10 mouse cellular contexts compared by ENCODE assay signal in genomic region chr5:142973971-142974370, GRCm38 (mm10). TPM values are rescaled to one million over a fixed set of nuclear protein-coding genes. Genes with fewer than 3 reads are reported as not detected.
DNase-seq lines count a peak whose midpoint lies in the region; ATAC-seq lines count a peak whose summit lies in the region.
"Had no signal": no experiment of that assay in that cellular context is flagged by ENCODE, and none has a peak within 500 bp of the region (broad histone marks: within the 10 kb centered on the region; RNA-seq: fewer than 3 reads in every experiment).

No protein-coding gene starts in this region.

- H3K9me3 ChIP-seq in hindbrain, embryonic 10.5 days = peaks cover 15% of the 10 kb centered on the region
- H3K9me3 ChIP-seq in hindbrain, embryonic 16.5 days (ENCODE audit: control insufficient read depth, low read length) = no peaks in the 10 kb centered on the region
- no peaks in the 10 kb centered on the region for H3K9me3 ChIP-seq in embryonic facial prominence, embryonic 14.5 days (ENCODE audit: control insufficient read depth, low read length)
- H3K9me3 ChIP-seq in midbrain, embryonic 11.5 days (ENCODE audit: control insufficient read depth, low read length) = peaks cover 5% of the 10 kb centered on the region; the same call in 1 of the 2 replicates
- H3K9me3 ChIP-seq: liver, embryonic 13.5 days had no signal

- no peaks in the 10 kb centered on the region for H3K27me3 ChIP-seq in hindbrain, embryonic 10.5 days (ENCODE audit: insufficient read depth, poor library complexity, severe bottlenecking)
- no peaks in the 10 kb centered on the region for H3K27me3 ChIP-seq in hindbrain, embryonic 16.5 days (replicated peaks; ENCODE audit: control insufficient read depth, insufficient read depth, low read length)
- no peaks in the 10 kb centered on the region for H3K27me3 ChIP-seq in embryonic facial prominence, embryonic 14.5 days (replicated peaks; ENCODE audit: control insufficient read depth, insufficient read depth, low read length)
- no peaks in the 10 kb centered on the region for H3K27me3 ChIP-seq in midbrain, embryonic 11.5 days (ENCODE audit: control insufficient read depth, insufficient read depth, low read length)

- H3K27ac ChIP-seq in hindbrain, embryonic 10.5 days = peak overlapping the region; percentile 84
- H3K27ac ChIP-seq in hindbrain, embryonic 16.5 days (ENCODE audit: low read depth, low read length) = no peak overlapping the region
- H3K27ac ChIP-seq in embryonic facial prominence, embryonic 14.5 days (replicated peaks; ENCODE audit: low read depth, low read length) = peak overlapping the region; percentile 52; the same call in 1 of the 2 replicates
- 0 out of 2 replicates have a peak overlapping the region, but pooled peaks have one; percentile 1 for H3K27ac ChIP-seq in midbrain, embryonic 11.5 days (ENCODE audit: low read depth, low read length)
- H3K27ac ChIP-seq: liver, embryonic 13.5 days had no signal

- peaks cover 52% of the 10 kb centered on the region for H3K4me1 ChIP-seq in hindbrain, embryonic 10.5 days (replicated peaks)
- peaks cover 11% of the 10 kb centered on the region; the same call in 1 of the 2 replicates for H3K4me1 ChIP-seq in hindbrain, embryonic 16.5 days (ENCODE audit: control insufficient read depth, insufficient read depth, low read depth, low read length)
- H3K4me1 ChIP-seq in embryonic facial prominence, embryonic 14.5 days (ENCODE audit: control insufficient read depth, insufficient read depth, low read length) = 0 out of 2 replicates have a peak, but pooled peaks cover 4% of the 10 kb centered on the region
- H3K4me1 ChIP-seq in midbrain, embryonic 11.5 days (ENCODE audit: control insufficient read depth, insufficient read depth, low read length) = peaks cover 6% of the 10 kb centered on the region

- DNase-seq in hindbrain, embryonic 10.5 days (ENCODE audit: low spot score) = peak; percentile 28
- peak; percentile 51 for DNase-seq in 3T3-L1 (ENCODE audit: low read depth, low spot score)
- no peak for DNase-seq in embryonic facial prominence, embryonic 14.5 days (ENCODE audit: low spot score)
- no peak for DNase-seq in midbrain, embryonic 11.5 days (ENCODE audit: low spot score, missing footprints)
- no peak for DNase-seq in adrenal gland, postnatal 14 days
- DNase-seq in cerebellum, postnatal 4 days (ENCODE audit: low spot score in 2 of 2) = no peak
- DNase-seq in lung, postnatal 36 days = no peak
- DNase-seq: liver, embryonic 13.5 days had no signal

- H3K36me3 ChIP-seq in hindbrain, embryonic 10.5 days = peaks cover 54% of the 10 kb centered on the region
- peaks cover 36% of the 10 kb centered on the region for H3K36me3 ChIP-seq in hindbrain, embryonic 16.5 days (ENCODE audit: control insufficient read depth, insufficient read depth, low read length)
- H3K36me3 ChIP-seq in embryonic facial prominence, embryonic 14.5 days (ENCODE audit: control insufficient read depth, insufficient read depth, low read length) = peaks cover 51% of the 10 kb centered on the region
- H3K36me3 ChIP-seq in midbrain, embryonic 11.5 days (ENCODE audit: control insufficient read depth, insufficient read depth, low read length) = peaks cover 34% of the 10 kb centered on the region

- no peak overlapping the region for H3K9ac ChIP-seq in hindbrain, embryonic 16.5 days (ENCODE audit: low read depth, low read length)
- no peak overlapping the region for H3K9ac ChIP-seq in embryonic facial prominence, embryonic 14.5 days (ENCODE audit: low read depth, low read length)
- H3K9ac ChIP-seq in midbrain, embryonic 11.5 days (ENCODE audit: low read length) = no peak overlapping the region
- H3K9ac ChIP-seq: liver, embryonic 13.5 days had no signal

- H3K4me2 ChIP-seq in hindbrain, embryonic 16.5 days (ENCODE audit: low read length) = no peak overlapping the region
- no peak overlapping the region for H3K4me2 ChIP-seq in embryonic facial prominence, embryonic 14.5 days (ENCODE audit: low read depth, low read length)
- no peak overlapping the region for H3K4me2 ChIP-seq in midbrain, embryonic 11.5 days

- H3K4me3 ChIP-seq in hindbrain, embryonic 10.5 days = no peak overlapping the region
- no peak overlapping the region for H3K4me3 ChIP-seq in hindbrain, embryonic 16.5 days (ENCODE audit: low read length)
- H3K4me3 ChIP-seq in embryonic facial prominence, embryonic 14.5 days (ENCODE audit: low read depth, low read length) = no peak overlapping the region
- H3K4me3 ChIP-seq in midbrain, embryonic 11.5 days (ENCODE audit: low read depth, low read length) = no peak overlapping the region
- H3K4me3 ChIP-seq: liver, embryonic 13.5 days had no signal

- ATAC-seq in hindbrain, embryonic 16.5 days = no peak
- no peak for ATAC-seq in embryonic facial prominence, embryonic 14.5 days (ENCODE audit: low read depth)
- ATAC-seq in midbrain, embryonic 11.5 days (ENCODE audit: low FRiP score) = 0 out of 2 replicates have a peak, but pooled peaks have one; percentile 15

- WGBS in hindbrain, embryonic 10.5 days = 54% methylated on average over 3 of the region's 3 CpGs
- 59% methylated on average over 3 of the region's 3 CpGs for WGBS in hindbrain, embryonic 16.5 days
- WGBS in embryonic facial prominence, embryonic 14.5 days = 39% methylated on average over 3 of the region's 3 CpGs
- WGBS in midbrain, embryonic 11.5 days = 53% methylated on average over 3 of the region's 3 CpGs

RNA-seq across cellular contexts. Expression of gene Fscn1, which starts 13.8 kb away (rescaled TPM):
- polyA plus RNA-seq in hindbrain, embryonic 10.5 days (2016; fragmentation: Nextera tagmentation; extraction: Ambion mirVana) = 757 and 846 TPM in 2 replicates
- 478 and 522 TPM in 2 replicates for polyA plus RNA-seq in hindbrain, embryonic 16.5 days (2015; fragmentation: Nextera tagmentation; extraction: Ambion mirVana)
- polyA plus RNA-seq in embryonic facial prominence, embryonic 14.5 days (2014; fragmentation: Nextera tagmentation; extraction: Ambion mirVana) = 338 and 413 TPM in 2 replicates
- polyA plus RNA-seq in midbrain, embryonic 11.5 days (2014; fragmentation: Nextera tagmentation; extraction: Ambion mirVana) = 566 and 605 TPM in 2 replicates
- total RNA-seq in adrenal gland, postnatal 14 days (2021) = 62.0 and 75.3 TPM in 2 replicates
- total RNA-seq: megakaryocyte-erythroid progenitor cell, adult 5-6 weeks had no signal

Comparison
In these comparisons a context has a peak if more than half of its experiments do, and no peak if none do; other contexts are left out.
1. DNase-seq: peak in hindbrain, embryonic 10.5 days (single experiment) and 3T3-L1 (single experiment); none in embryonic facial prominence, embryonic 14.5 days (single experiment), midbrain, embryonic 11.5 days (single experiment), adrenal gland, postnatal 14 days (single experiment), cerebellum, postnatal 4 days (0 of 2) and lung, postnatal 36 days (single experiment).